Mouse (Mus musculus) MEL (cell line): ENCODE measurements around the gene Schip1. TPM values are rescaled to one million over a fixed set of nuclear protein-coding genes. Genes with fewer than 3 reads are reported as not detected.

Experiments used
- DNase-seq: peaks from one replicate; pipeline ENCODE4 v3.0.0; 2011; ENCODE audit warnings: low read depth, low spot score
- H3K27ac ChIP-seq: 2 replicates; pipeline ENCODE4 v1.5.1; 2012; ENCODE audit warnings: low read depth, mild to moderate bottlenecking, control low read depth, low read length, moderate library complexity; ENCODE audit not compliant: control insufficient read depth
- H3K27me3 ChIP-seq, 2 experiments: fragments of 150-350 bp in 1 of 2; sonication (generic) in 1 of 2; 2 replicates each; pipeline ENCODE4 v1.6.1; 2012; ENCODE audit warnings: low read length in 2 of 2, mild to moderate bottlenecking in 2 of 2, improper control_type of control experiment in 1 of 2, moderate library complexity in 1 of 2; ENCODE audit not compliant: insufficient read depth in 2 of 2, control insufficient read depth in 1 of 2
- H3K36me3 ChIP-seq, 2 experiments: 2 replicates each; pipeline ENCODE4 v1.6.1; 2012 to 2014; ENCODE audit warnings: low read length in 2 of 2, improper control_type of control experiment in 1 of 2, inconsistent platforms in 1 of 2, mild to moderate bottlenecking in 1 of 2; ENCODE audit not compliant: insufficient read depth in 2 of 2, control insufficient read depth in 1 of 2
- H3K4me1 ChIP-seq, 2 experiments: fragments of 150-350 bp in 1 of 2; sonication (generic) in 1 of 2; 2 replicates each; pipeline ENCODE4 v1.6.1; 2012; ENCODE audit warnings: low read length in 2 of 2, improper control_type of control experiment in 1 of 2, mild to moderate bottlenecking in 1 of 2; ENCODE audit not compliant: insufficient read depth in 2 of 2, control insufficient read depth in 1 of 2
- H3K4me3 ChIP-seq, 2 experiments: fragments of 150-350 bp in 1 of 2; sonication (generic) in 1 of 2; 2 replicates each; pipeline ENCODE4 v1.5.1; 2012; ENCODE audit warnings: low read depth in 2 of 2, low read length in 2 of 2, mild to moderate bottlenecking in 2 of 2, moderate library complexity in 2 of 2, control low read depth in 1 of 2, improper control_type of control experiment in 1 of 2; ENCODE audit not compliant: control insufficient read depth in 1 of 2, insufficient read depth in 1 of 2
- H3K79me2 ChIP-seq: 2 replicates; pipeline ENCODE4 v1.6.1; 2012; ENCODE audit warnings: mild to moderate bottlenecking, low read length, moderate library complexity; ENCODE audit not compliant: control insufficient read depth, poor library complexity, insufficient read depth
- H3K9ac ChIP-seq: 2 replicates; pipeline ENCODE4 v1.6.1; 2012; ENCODE audit warnings: low read depth, mild to moderate bottlenecking, control low read depth, low read length, moderate library complexity; ENCODE audit not compliant: control insufficient read depth, poor library complexity, severe bottlenecking
- H3K9me3 ChIP-seq: fragments of 150-350 bp; sonication (generic); replicated peaks from 2 replicates; pipeline ENCODE4 v1.6.1; 2012; ENCODE audit warnings: mild to moderate bottlenecking, low read length, improper control_type of control experiment, moderate library complexity; ENCODE audit not compliant: insufficient read depth
- BHLHE40 ChIP-seq: IDR thresholded peaks from 2 replicates; pipeline ENCODE4 v1.6.1; 2012; ENCODE audit warnings: low read depth, mild to moderate bottlenecking, inconsistent platforms, low read length, improper control_type of control experiment, borderline replicate concordance
- CHD1 ChIP-seq: IDR thresholded peaks from 2 replicates; pipeline ENCODE4 v1.6.1; 2012; ENCODE audit warnings: low read depth, mild to moderate bottlenecking, inconsistent platforms, low read length, improper control_type of control experiment
- CHD2 ChIP-seq: IDR thresholded peaks from 2 replicates; pipeline ENCODE4 v1.6.1; 2011; ENCODE audit warnings: low read length, improper control_type of control experiment
- CTCF ChIP-seq, 3 experiments: IDR thresholded peaks in 2 of 3; conservative IDR thresholded peaks in 1 of 3; 2 replicates each; pipeline ENCODE4 v1.5.1; 2011 to 2012; ENCODE audit warnings: low read length in 3 of 3, low read depth in 2 of 3, mild to moderate bottlenecking in 2 of 3, improper control_type of control experiment in 1 of 3, inconsistent platforms in 1 of 3, mixed read lengths in 1 of 3, moderate library complexity in 1 of 3; ENCODE audit not compliant: control insufficient read depth in 1 of 3, insufficient read depth in 1 of 3, poor library complexity in 1 of 3, severe bottlenecking in 1 of 3
- ELF1 ChIP-seq: IDR thresholded peaks from 2 replicates; pipeline ENCODE4 v1.6.1; 2014; ENCODE audit warnings: low read depth, mild to moderate bottlenecking, inconsistent platforms, low read length, improper control_type of control experiment, moderate library complexity
- ETS1 ChIP-seq: IDR thresholded peaks from 2 replicates; pipeline ENCODE4 v1.6.1; 2012; ENCODE audit warnings: low read depth, mild to moderate bottlenecking, inconsistent platforms, low read length, improper control_type of control experiment, moderate library complexity
- GABPA ChIP-seq: IDR thresholded peaks from 2 replicates; pipeline ENCODE4 v1.6.1; 2012; ENCODE audit warnings: low read depth, mild to moderate bottlenecking, inconsistent platforms, low read length, improper control_type of control experiment, moderate library complexity
- JUND ChIP-seq: IDR thresholded peaks from 2 replicates; pipeline ENCODE4 v1.6.1; 2011; ENCODE audit warnings: low read depth, mild to moderate bottlenecking, improper control_type of control experiment, low read length
- MAFK ChIP-seq: IDR thresholded peaks from 2 replicates; pipeline ENCODE4 v1.6.1; 2011; ENCODE audit warnings: low read depth, mild to moderate bottlenecking, low read length, improper control_type of control experiment, borderline replicate concordance
- MAZ ChIP-seq: IDR thresholded peaks from 2 replicates; pipeline ENCODE4 v1.6.1; 2012; ENCODE audit warnings: low read depth, mild to moderate bottlenecking, inconsistent platforms, low read length, improper control_type of control experiment
- NELFE ChIP-seq: IDR thresholded peaks from 2 replicates; pipeline ENCODE4 v1.6.1; 2011; ENCODE audit warnings: low read depth, low read length, improper control_type of control experiment
- POLR2AphosphoS2 ChIP-seq: IDR thresholded peaks from 2 replicates; pipeline ENCODE4 v1.6.1; 2011; ENCODE audit warnings: low read length, improper control_type of control experiment
- TCF12 ChIP-seq: IDR thresholded peaks from 2 replicates; pipeline ENCODE4 v1.6.1; 2014; ENCODE audit warnings: low read depth, mild to moderate bottlenecking, inconsistent platforms, low read length, improper control_type of control experiment, moderate library complexity
- USF1 ChIP-seq: IDR thresholded peaks from 2 replicates; pipeline ENCODE4 v1.6.1; 2014; ENCODE audit warnings: low read depth, mild to moderate bottlenecking, inconsistent platforms, low read length, improper control_type of control experiment, moderate library complexity
- USF2 ChIP-seq, 2 experiments: IDR thresholded peaks; 2 replicates each; pipeline ENCODE4 v1.6.1; 2011 to 2012; ENCODE audit warnings: improper control_type of control experiment in 2 of 2, low read length in 2 of 2, borderline replicate concordance in 1 of 2, inconsistent platforms in 1 of 2, low read depth in 1 of 2, mild to moderate bottlenecking in 1 of 2; ENCODE audit not compliant: insufficient read depth in 1 of 2
- ZMIZ1 ChIP-seq: IDR thresholded peaks from 2 replicates; pipeline ENCODE4 v1.6.1; 2012; ENCODE audit warnings: low read depth, mild to moderate bottlenecking, inconsistent platforms, low read length, improper control_type of control experiment, moderate library complexity
- polyA plus RNA-seq, 2 experiments: library from polyadenylated mRNA; stranded (reverse) in 1 of 2; unstranded in 1 of 2; fragments of >175 nt in 1 of 2; fragments of >200 nt in 1 of 2; gene quantifications; 2 replicates each; pipeline versions ENCODE4 v1.2.1 to v1.2.4; 2012; ENCODE audit warnings: low replicate concordance in 2 of 2, low read depth in 1 of 2; ENCODE audit not compliant: insufficient read length in 2 of 2, insufficient read depth in 1 of 2, missing spikeins in 1 of 2
- total RNA-seq: library from RNA; depleted of rRNA; stranded (reverse); fragments of 300-350 nt; gene quantifications from 2 replicates; pipeline ENCODE4 v1.2.3, GENCODE M21; 2012

The Schip1 gene
- total and polyA plus RNA-seq, 3 experiments: 10.1 to 12.4 TPM; not detected in 1

GRCm38 (mm10) chr3:68470622-68471021 is 406.0 kb downstream of the Schip1 start:
- no peak overlapping the region for H3K4me3 ChIP-seq
- TF ChIP-seq CHD1: no peak
- no peak for TF ChIP-seq POLR2AphosphoS2
- TF ChIP-seq, all 39 proteins: peak for 0
- Histone ChIP-seq H3K79me2 (no peaks in the 10 kb centered on the region), H3K27ac (no peak overlapping the region), H3K9ac (no peak overlapping the region), H3K9me3 (no peaks in the 10 kb centered on the region), H3K27me3 (no peaks in the 10 kb centered on the region; a peak in 2 of 4 replicates), H3K36me3 (no peaks in the 10 kb centered on the region), H3K4me1 (no peaks in the 10 kb centered on the region)
- no peak for DNase-seq

GRCm38 (mm10) chr3:68476336-68476735 is 411.7 kb downstream of the Schip1 start:
- Histone ChIP-seq H3K4me3 (no peak overlapping the region), H3K79me2 (no peaks in the 10 kb centered on the region), H3K36me3 (no peaks in the 10 kb centered on the region), H3K9ac (no peak overlapping the region), H3K27ac (no peak overlapping the region)
- TF ChIP-seq ETS1 (no peak), USF2 (IDR thresholded peaks at IDR 0.05; ENCODE audit: borderline replicate concordance in 1 of 2, insufficient read depth in 1 of 2, low read depth in 1 of 2, low read length in 2 of 2) (no peak), MAZ (no peak), BHLHE40 (no peak), ELF1 (no peak), ZMIZ1 (no peak), NELFE (no peak), USF1 (no peak), CHD1 (no peak), MAFK (no peak), GABPA (no peak), CTCF (IDR thresholded peaks at IDR 0.05 in 2 of 3, conservative IDR thresholded peaks at IDR 0.05 in 1 of 3; ENCODE audit: control insufficient read depth in 1 of 3, insufficient read depth in 1 of 3, low read depth in 2 of 3, low read length in 3 of 3, poor library complexity in 1 of 3, severe bottlenecking in 1 of 3) (no peak), TCF12 (no peak), JUND (no peak), CHD2 (no peak)
- TF ChIP-seq, all 39 proteins: peak for 0
- Histone ChIP-seq H3K4me1 (no peaks in the 10 kb centered on the region), H3K27me3 (peaks cover 0 to 3% of the 10 kb centered on the region in 2 experiments; a peak in 1 of 4 replicates), H3K9me3 (no peaks in the 10 kb centered on the region)
- DNase-seq: no peak
